Mouse (Mus musculus) CH12.LX (cell line): Measurements from ENCODE around the gene 9930022D16Rik.

Experiments used
- CTCF ChIP-seq, 2 experiments: IDR thresholded peaks in 1 of 2; conservative IDR thresholded peaks in 1 of 2; 2 replicates each; pipeline ENCODE4 v1.5.1; 2011 to 2012; ENCODE audit warnings: low read depth in 2 of 2, low read length in 2 of 2, improper control_type of control experiment in 1 of 2, inconsistent platforms in 1 of 2, mild to moderate bottlenecking in 1 of 2, moderate library complexity in 1 of 2
- JUND ChIP-seq: conservative IDR thresholded peaks from 2 replicates; pipeline ENCODE4 v1.6.1; 2011; ENCODE audit warnings: low read depth, low read length, improper control_type of control experiment

DNA sequence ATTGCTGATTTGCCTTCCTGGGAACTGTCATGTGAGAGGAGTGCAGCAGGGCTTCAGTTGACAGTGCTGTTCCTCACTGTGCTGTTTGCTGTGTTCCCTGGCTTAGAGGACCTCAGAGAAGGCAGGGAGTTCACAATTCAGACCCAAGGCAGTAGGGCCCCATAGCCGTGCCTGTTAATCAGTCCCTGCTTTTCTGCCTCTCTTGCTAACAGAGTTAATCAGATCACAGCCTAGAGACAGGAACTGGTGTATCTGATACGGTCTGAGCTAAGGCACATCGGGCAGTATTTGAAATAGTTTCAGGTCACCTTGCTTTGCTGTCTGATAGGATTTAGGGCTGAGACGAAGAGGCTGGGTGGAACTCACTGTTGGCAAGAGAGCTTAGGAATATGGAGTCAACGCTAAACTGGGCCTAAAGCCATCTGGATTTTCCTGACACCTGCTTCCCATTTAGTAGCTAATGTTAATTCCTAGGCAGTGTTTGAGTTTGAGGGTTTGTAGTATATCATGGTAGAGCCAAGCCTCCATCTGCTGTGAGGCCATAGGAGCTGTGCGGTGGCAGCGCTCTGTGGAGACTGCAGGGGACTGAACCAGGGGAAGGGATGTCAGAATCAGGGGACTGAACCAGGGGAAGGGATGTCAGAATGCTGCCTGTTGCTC lies 37.1 kb upstream of the 9930022D16Rik start:
- TF ChIP-seq JUND (no peak), CTCF (conservative IDR thresholded peaks at IDR 0.05 in 1 of 2, IDR thresholded peaks at IDR 0.05 in 1 of 2; ENCODE audit: low read depth in 2 of 2, low read length in 2 of 2) (no peak)
